Comparison of ENCODE assay signal across 8 mouse cellular contexts in the genomic region with DNA sequence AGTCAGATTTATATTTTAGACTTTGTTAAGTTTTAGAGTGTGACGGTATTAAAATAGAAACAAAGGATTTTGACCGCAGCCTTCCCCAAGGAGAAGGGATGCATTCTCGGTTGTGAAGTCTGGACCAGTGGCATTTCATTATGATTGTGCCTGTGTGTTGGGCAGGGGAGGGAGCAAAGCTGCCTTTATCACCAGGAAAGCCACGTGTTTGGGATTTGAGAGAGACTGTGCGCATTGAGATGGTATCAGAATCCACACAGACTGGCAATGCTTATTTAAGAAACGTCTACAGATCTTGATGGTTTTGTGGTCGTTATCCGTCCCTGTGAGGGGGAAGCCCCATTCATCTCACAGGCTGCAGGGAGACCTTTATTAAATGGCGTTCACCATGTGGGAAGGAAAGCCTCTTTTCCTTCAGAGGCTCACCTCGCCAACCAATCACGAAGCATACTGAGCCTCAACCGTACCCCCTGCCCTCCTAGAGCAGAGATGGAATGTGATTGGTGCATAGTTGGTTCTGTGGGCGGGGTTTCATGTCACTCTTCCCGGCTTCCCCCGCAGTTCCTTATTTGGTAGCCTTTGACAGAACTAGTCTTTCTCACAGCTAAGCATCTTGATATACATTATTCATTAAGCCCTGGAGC.
DNase-seq lines count a peak whose midpoint lies in the region; ATAC-seq lines count a peak whose summit lies in the region.

No protein-coding gene starts in this region.

- no peaks in the 10 kb centered on the region for H3K9me3 ChIP-seq in heart, embryonic 14.5 days (ENCODE audit: control insufficient read depth, low read length)

- peaks cover 7 to 18% of the 10 kb centered on the region in 2 experiments for H3K4me1 ChIP-seq in heart, embryonic 14.5 days (ENCODE audit: control insufficient read depth in 2 of 2, insufficient read depth in 2 of 2, low read length in 2 of 2)

- H3K9ac ChIP-seq in heart, embryonic 14.5 days (ENCODE audit: low read length), result peak overlapping the region; percentile 47

- ATAC-seq in heart, embryonic 14.5 days (ENCODE audit: insufficient number of reproducible peaks, insufficient read depth, low FRiP score, low read depth), result peak; percentile 39; the same call in 1 of the 2 replicates

- no peaks in the 10 kb centered on the region for H3K27me3 ChIP-seq in heart, embryonic 14.5 days (ENCODE audit: control insufficient read depth, insufficient read depth, low read length)

- H3K4me3 ChIP-seq in heart, embryonic 14.5 days (ENCODE audit: control insufficient read depth in 1 of 2, insufficient read depth in 1 of 2, low read depth in 1 of 2, low read length in 2 of 2), result peak overlapping the region; percentile 22 to 30; a peak in 3 of 4 replicates

- WGBS in heart, embryonic 14.5 days, result 19% methylated on average over 15 of the region's 15 CpGs

- peak; percentile 41 for DNase-seq in kidney, postnatal 10 days
- no peak for DNase-seq in kidney, adult 9 months
- DNase-seq in cerebellum, postnatal 36 days, result peak; percentile 27 to 30
- DNase-seq in layer of hippocampus, postnatal 36 days, result peak; percentile 76 to 79
- DNase-seq in lung, postnatal 4 days, result peak; percentile 49 to 57
- DNase-seq in right cerebral cortex, postnatal 14 days, result peak; percentile 72
- DNase-seq in adipocyte (ENCODE audit: low spot score), result no peak

- no peaks in the 10 kb centered on the region for H3K36me3 ChIP-seq in heart, embryonic 14.5 days (ENCODE audit: control insufficient read depth, insufficient read depth, low read length)

- peak overlapping the region in 1 of 2 experiments; percentile 39; a peak in 2 of 4 replicates for H3K27ac ChIP-seq in heart, embryonic 14.5 days (replicated peaks in 1 of 2; ENCODE audit: control insufficient read depth in 1 of 2, insufficient read depth in 1 of 2, low read depth in 2 of 2, low read length in 2 of 2)

- H3K4me2 ChIP-seq in heart, embryonic 14.5 days (ENCODE audit: low read length), result peak overlapping the region; percentile 62

Comparison
In these comparisons a context has a peak if more than half of its experiments do, and no peak if none do; other contexts are left out.
1. DNase-seq: peak in kidney, postnatal 10 days (single experiment), cerebellum, postnatal 36 days (2 of 2), layer of hippocampus, postnatal 36 days (2 of 2), lung, postnatal 4 days (2 of 2) and right cerebral cortex, postnatal 14 days (single experiment); none in kidney, adult 9 months (single experiment) and adipocyte (single experiment).